Mouse (Mus musculus): ENCODE data around the gene Vwa3b.

- TF ChIP-seq POLR2A (IDR thresholded peaks at IDR 0.05; ENCODE audit: insufficient read depth, low read length) (no peak), CTCF (IDR thresholded peaks at IDR 0.05; ENCODE audit: low read depth, low read length) (no peak)
Measured at GRCm38 (mm10) chr1:37005036-37005435, 21.4 kb upstream of the Vwa3b start.
